Mouse (Mus musculus): ENCODE data around the gene Spock3. TPM values are rescaled to one million over a fixed set of nuclear protein-coding genes. Genes with fewer than 3 reads are reported as not detected.
"Not testable (repeated sequence)": the region's sequence is repeated elsewhere in the genome, so short reads cannot be mapped to it uniquely, and the experiment has no call there.

Spock3 gene
- polyA plus RNA-seq, 1 experiment = 65.8 TPM

- Histone ChIP-seq H3K27ac (ENCODE audit: insufficient read depth, low read length) (no peak overlapping the region), H3K27me3 (ENCODE audit: control insufficient read depth, insufficient read depth, low read length) (no peaks in the 10 kb centered on the region), H3K4me1 (ENCODE audit: control insufficient read depth, insufficient read depth, low read length) (no peaks in the 10 kb centered on the region), H3K4me3 (replicated peaks; ENCODE audit: insufficient read depth, low read depth, low read length) (no peak overlapping the region)
- TF ChIP-seq CTCF (IDR thresholded peaks at IDR 0.05; ENCODE audit: borderline replicate concordance, insufficient read depth, low read depth, low read length) (no peak), POLR2A (IDR thresholded peaks at IDR 0.05; ENCODE audit: borderline replicate concordance, insufficient read depth, low read length) (no peak)
- 20% methylated on average over 1 of the region's 1 CpGs for WGBS
- DNase-seq = no peak
Observed at GRCm38 (mm10) chr8:63109761-63110160, 159.0 kb downstream of the Spock3 start.

GRCm38 (mm10) chr8:63112919-63113318, 162.1 kb downstream of the Spock3 start:
- no peak for DNase-seq
- Histone ChIP-seq H3K27ac (ENCODE audit: insufficient read depth, low read length) (no peak overlapping the region), H3K4me1 (ENCODE audit: control insufficient read depth, insufficient read depth, low read length) (no peaks in the 10 kb centered on the region), H3K27me3 (ENCODE audit: control insufficient read depth, insufficient read depth, low read length) (no peaks in the 10 kb centered on the region), H3K4me3 (replicated peaks; ENCODE audit: insufficient read depth, low read depth, low read length) (no peak overlapping the region)
- 80% methylated on average over 1 of the region's 1 CpGs for WGBS
- TF ChIP-seq POLR2A (IDR thresholded peaks at IDR 0.05; ENCODE audit: borderline replicate concordance, insufficient read depth, low read length) (no peak), CTCF (IDR thresholded peaks at IDR 0.05; ENCODE audit: borderline replicate concordance, insufficient read depth, low read depth, low read length) (no peak)

GRCm38 (mm10) chr8:63120508-63120907, 169.7 kb downstream of the Spock3 start:
- H3K4me1 ChIP-seq (ENCODE audit: control insufficient read depth, insufficient read depth, low read length) = no peaks in the 10 kb centered on the region
- TF ChIP-seq CTCF (IDR thresholded peaks at IDR 0.05; ENCODE audit: borderline replicate concordance, insufficient read depth, low read depth, low read length) (no peak), POLR2A (IDR thresholded peaks at IDR 0.05; ENCODE audit: borderline replicate concordance, insufficient read depth, low read length) (no peak)
- H3K4me3 ChIP-seq (replicated peaks; ENCODE audit: insufficient read depth, low read depth, low read length) = no peak overlapping the region
- no peak overlapping the region for H3K27ac ChIP-seq (ENCODE audit: insufficient read depth, low read length)
- 27% methylated on average over 2 of the region's 2 CpGs for WGBS
- DNase-seq = no peak
- no peaks in the 10 kb centered on the region for H3K27me3 ChIP-seq (ENCODE audit: control insufficient read depth, insufficient read depth, low read length)

GRCm38 (mm10) chr8:63135406-63135805, 184.6 kb downstream of the Spock3 start:
- H3K27me3 ChIP-seq (ENCODE audit: control insufficient read depth, insufficient read depth, low read length) = no peaks in the 10 kb centered on the region
- H3K27ac ChIP-seq (ENCODE audit: insufficient read depth, low read length) = no peak overlapping the region
- 57% methylated on average over 3 of the region's 3 CpGs for WGBS
- H3K4me3 ChIP-seq (replicated peaks; ENCODE audit: insufficient read depth, low read depth, low read length) = no peak overlapping the region
- no peaks in the 10 kb centered on the region for H3K4me1 ChIP-seq (ENCODE audit: control insufficient read depth, insufficient read depth, low read length)
- TF ChIP-seq CTCF (IDR thresholded peaks at IDR 0.05; ENCODE audit: borderline replicate concordance, insufficient read depth, low read depth, low read length) = no peak
- no peak for TF ChIP-seq POLR2A (IDR thresholded peaks at IDR 0.05; ENCODE audit: borderline replicate concordance, insufficient read depth, low read length)
- no peak for DNase-seq

- H3K27ac ChIP-seq (ENCODE audit: insufficient read depth, low read length); H3K4me1 ChIP-seq (ENCODE audit: control insufficient read depth, insufficient read depth, low read length); H3K27me3 ChIP-seq (ENCODE audit: control insufficient read depth, insufficient read depth, low read length); DNase-seq; H3K4me3 ChIP-seq (replicated peaks; ENCODE audit: insufficient read depth, low read depth, low read length): not testable (repeated sequence)
- 45% methylated on average over 2 of the region's 2 CpGs for WGBS
Observed at GRCm38 (mm10) chr8:63163861-63164260, 213.1 kb downstream of the Spock3 start.

GRCm38 (mm10) chr8:63165326-63165725, 214.5 kb downstream of the Spock3 start:
- Histone ChIP-seq H3K27me3 (ENCODE audit: control insufficient read depth, insufficient read depth, low read length) (no peaks in the 10 kb centered on the region), H3K4me1 (ENCODE audit: control insufficient read depth, insufficient read depth, low read length) (no peaks in the 10 kb centered on the region), H3K27ac (ENCODE audit: insufficient read depth, low read length) (no peak overlapping the region), H3K4me3 (replicated peaks; ENCODE audit: insufficient read depth, low read depth, low read length) (no peak overlapping the region)
- TF ChIP-seq CTCF (IDR thresholded peaks at IDR 0.05; ENCODE audit: borderline replicate concordance, insufficient read depth, low read depth, low read length) (no peak), POLR2A (IDR thresholded peaks at IDR 0.05; ENCODE audit: borderline replicate concordance, insufficient read depth, low read length) (no peak)
- DNase-seq = no peak

GRCm38 (mm10) chr8:63169956-63170355, 219.1 kb downstream of the Spock3 start:
- no peaks in the 10 kb centered on the region for H3K4me1 ChIP-seq (ENCODE audit: control insufficient read depth, insufficient read depth, low read length)
- DNase-seq = no peak
- no peaks in the 10 kb centered on the region for H3K27me3 ChIP-seq (ENCODE audit: control insufficient read depth, insufficient read depth, low read length)
- H3K27ac ChIP-seq (ENCODE audit: insufficient read depth, low read length) = no peak overlapping the region
- no peak overlapping the region for H3K4me3 ChIP-seq (replicated peaks; ENCODE audit: insufficient read depth, low read depth, low read length)
- TF ChIP-seq CTCF (IDR thresholded peaks at IDR 0.05; ENCODE audit: borderline replicate concordance, insufficient read depth, low read depth, low read length) (no peak), POLR2A (IDR thresholded peaks at IDR 0.05; ENCODE audit: borderline replicate concordance, insufficient read depth, low read length) (no peak)

GRCm38 (mm10) chr8:63181272-63181671, 230.5 kb downstream of the Spock3 start:
- 87% methylated on average over 1 of the region's 1 CpGs for WGBS
- Histone ChIP-seq H3K4me3 (replicated peaks; ENCODE audit: insufficient read depth, low read depth, low read length) (no peak overlapping the region), H3K27ac (ENCODE audit: insufficient read depth, low read length) (no peak overlapping the region), H3K4me1 (ENCODE audit: control insufficient read depth, insufficient read depth, low read length) (no peaks in the 10 kb centered on the region), H3K27me3 (ENCODE audit: control insufficient read depth, insufficient read depth, low read length) (no peaks in the 10 kb centered on the region)
- TF ChIP-seq CTCF (IDR thresholded peaks at IDR 0.05; ENCODE audit: borderline replicate concordance, insufficient read depth, low read depth, low read length) (no peak), POLR2A (IDR thresholded peaks at IDR 0.05; ENCODE audit: borderline replicate concordance, insufficient read depth, low read length) (no peak)
- no peak for DNase-seq

All from cerebellum, adult 2 months (tissue).